Mouse (Mus musculus): ENCODE measurements around the gene Themis. TPM values are rescaled to one million over a fixed set of nuclear protein-coding genes. Genes with fewer than 3 reads are reported as not detected.
A peak's percentile ranks its signal among the peaks of the same experiment; 100 is the strongest.

Themis gene
- polyA plus RNA-seq, 1 experiment: 0.15 TPM

DNA sequence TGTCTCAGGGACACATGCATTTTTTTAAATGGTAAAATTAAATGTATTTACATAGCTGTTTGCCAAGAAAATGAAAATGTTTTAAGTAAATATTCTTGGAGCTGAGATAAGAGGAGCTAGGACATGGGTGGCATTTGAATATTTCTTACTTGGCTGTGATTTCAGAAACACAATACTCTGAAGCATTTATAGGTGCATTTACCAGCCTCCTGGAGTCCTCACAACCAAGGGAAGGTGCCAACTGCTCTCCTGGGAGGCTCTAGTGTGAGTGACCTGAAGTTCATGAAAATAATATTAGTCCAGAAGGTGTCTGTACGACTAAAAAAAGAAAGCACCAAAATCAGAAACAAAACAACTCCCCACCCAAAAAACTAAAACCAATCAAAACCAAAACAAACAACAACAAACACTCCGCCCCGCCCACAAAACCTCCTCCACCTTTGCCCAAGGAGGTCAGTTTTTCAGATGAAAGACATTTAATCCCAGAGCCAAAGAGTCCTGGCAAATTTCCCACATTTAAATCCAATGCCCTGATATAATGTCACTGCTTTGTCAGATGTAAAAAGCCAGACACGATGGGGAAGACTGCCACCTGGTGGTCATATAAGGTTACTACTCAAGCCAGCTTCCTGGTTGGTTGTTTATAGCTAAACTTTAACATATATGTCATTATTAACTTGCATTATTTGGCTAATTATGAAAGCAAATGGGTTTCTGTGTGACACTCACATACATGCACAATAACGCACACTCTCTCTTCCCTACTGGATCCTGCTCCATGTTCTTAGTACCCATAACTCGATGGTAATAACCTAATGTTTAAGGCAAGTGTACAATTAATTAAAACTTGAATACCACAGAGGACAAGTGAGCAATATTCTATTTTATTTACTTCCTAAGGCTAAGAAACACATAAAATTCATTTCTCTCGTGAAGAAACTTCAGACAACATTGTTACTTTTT, 175.9 kb downstream of the Themis start:
- H3K4me3 ChIP-seq (replicated peaks; ENCODE audit: extremely low read depth, low read depth, low read length): no peak overlapping the region
- 25% methylated on average over 7 of the region's 7 CpGs for WGBS
- no peaks in the 10 kb centered on the region for H3K4me1 ChIP-seq (ENCODE audit: control insufficient read depth, insufficient read depth, low read length)
- peak; percentile 5 for DNase-seq
- TF ChIP-seq POLR2A (IDR thresholded peaks at IDR 0.05; ENCODE audit: borderline replicate concordance, extremely low read depth, low read depth, low read length): no peak
- peak; percentile 43; the same call in 1 of the 2 replicates for TF ChIP-seq CTCF (IDR thresholded peaks at IDR 0.05; ENCODE audit: insufficient read depth, low read length)

DNA sequence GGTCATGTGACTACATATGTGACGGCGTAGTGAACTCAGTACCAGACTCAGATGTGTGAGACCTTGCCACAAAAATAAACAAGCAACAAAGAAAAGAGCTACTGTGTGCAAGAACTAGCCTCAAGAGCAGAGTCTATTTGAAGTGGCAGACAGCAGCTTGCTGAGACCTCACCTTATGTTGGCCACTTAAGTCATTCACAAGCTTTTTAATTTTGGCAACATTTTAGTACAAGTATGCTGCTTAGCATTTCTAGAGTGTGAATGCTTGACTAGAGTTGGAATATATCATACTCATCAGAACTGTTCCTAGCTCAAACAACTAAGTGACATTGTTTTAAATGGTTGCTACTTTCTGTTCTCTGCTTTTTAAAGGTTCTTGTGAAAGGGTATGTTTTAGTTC, 188.0 kb downstream of the Themis start:
- 80% methylated on average over 2 of the region's 2 CpGs for WGBS
- H3K4me1 ChIP-seq (ENCODE audit: control insufficient read depth, insufficient read depth, low read length): no peaks in the 10 kb centered on the region
- TF ChIP-seq CTCF (IDR thresholded peaks at IDR 0.05; ENCODE audit: insufficient read depth, low read length) (no peak), POLR2A (IDR thresholded peaks at IDR 0.05; ENCODE audit: borderline replicate concordance, extremely low read depth, low read depth, low read length) (no peak)

DNA sequence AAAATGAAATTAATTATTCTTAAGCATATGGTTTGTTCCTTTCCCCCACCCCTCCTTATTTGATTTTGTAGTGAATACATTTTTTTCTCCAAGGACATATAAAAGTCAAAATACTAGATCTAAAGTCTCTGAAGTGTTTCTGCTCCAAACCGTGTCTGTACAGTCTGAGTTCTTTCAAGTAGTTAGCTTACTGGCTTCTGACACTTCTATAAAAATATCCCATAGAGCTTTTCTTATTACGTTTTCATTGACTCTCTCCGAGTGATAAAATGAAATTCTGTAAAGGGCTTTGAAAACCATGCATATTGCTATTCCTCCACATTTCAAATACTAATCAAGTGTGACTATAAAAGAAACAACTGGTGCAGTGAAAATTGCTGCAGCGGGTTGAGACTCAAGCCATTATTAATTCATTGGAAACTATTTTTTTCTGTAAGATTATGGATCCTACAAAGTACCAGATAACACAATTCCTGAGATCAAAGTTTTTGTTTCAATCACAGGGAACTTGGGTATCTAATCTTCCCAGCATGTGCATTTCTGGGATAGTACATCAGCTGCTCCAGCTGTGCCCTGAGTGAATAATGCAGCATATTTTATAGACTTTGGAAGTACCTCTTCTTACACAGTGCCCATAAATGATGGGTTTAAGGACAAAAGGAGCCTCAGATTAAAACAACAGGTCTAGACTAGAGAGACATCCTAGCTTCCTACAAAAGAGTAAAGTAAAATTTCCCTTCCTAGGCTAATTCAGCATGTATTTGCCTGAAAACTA, 202.6 kb downstream of the Themis start:
- 63% methylated on average over 4 of the region's 4 CpGs for WGBS
- Histone ChIP-seq H3K4me1 (ENCODE audit: control insufficient read depth, insufficient read depth, low read length) (no peaks in the 10 kb centered on the region), H3K4me3 (replicated peaks; ENCODE audit: extremely low read depth, low read depth, low read length) (no peak overlapping the region)
- DNase-seq: no peak
- no peak for TF ChIP-seq CTCF (IDR thresholded peaks at IDR 0.05; ENCODE audit: insufficient read depth, low read length)
- TF ChIP-seq POLR2A (IDR thresholded peaks at IDR 0.05; ENCODE audit: borderline replicate concordance, extremely low read depth, low read depth, low read length): no peak

More for the DNA sequence above, 188.0 kb downstream of the Themis start:
- no peak for DNase-seq
- H3K4me3 ChIP-seq (replicated peaks; ENCODE audit: extremely low read depth, low read depth, low read length): no peak overlapping the region

DNA sequence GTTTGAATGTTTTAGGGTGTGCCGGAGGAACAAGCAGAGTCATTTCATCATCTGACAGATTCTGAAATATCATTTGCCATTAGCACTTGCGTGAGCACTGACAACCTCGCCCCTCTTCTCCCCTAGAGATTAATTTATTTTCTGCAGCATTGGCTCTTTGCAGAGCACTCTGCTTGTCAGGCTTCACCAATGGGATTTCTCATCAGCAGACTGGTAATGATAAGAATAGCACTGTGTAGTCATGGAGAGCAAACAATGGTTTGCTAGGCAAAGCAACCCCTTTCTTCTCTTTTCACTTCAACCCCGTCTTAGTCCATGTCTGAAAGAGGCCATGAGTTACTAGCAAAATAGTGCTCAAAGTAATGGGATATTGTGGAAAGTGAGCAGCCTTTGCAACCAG, 206.4 kb downstream of the Themis start:
- TF ChIP-seq POLR2A (IDR thresholded peaks at IDR 0.05; ENCODE audit: borderline replicate concordance, extremely low read depth, low read depth, low read length) (no peak), CTCF (IDR thresholded peaks at IDR 0.05; ENCODE audit: insufficient read depth, low read length) (no peak)
- no peak overlapping the region for H3K4me3 ChIP-seq (replicated peaks; ENCODE audit: extremely low read depth, low read depth, low read length)

DNA sequence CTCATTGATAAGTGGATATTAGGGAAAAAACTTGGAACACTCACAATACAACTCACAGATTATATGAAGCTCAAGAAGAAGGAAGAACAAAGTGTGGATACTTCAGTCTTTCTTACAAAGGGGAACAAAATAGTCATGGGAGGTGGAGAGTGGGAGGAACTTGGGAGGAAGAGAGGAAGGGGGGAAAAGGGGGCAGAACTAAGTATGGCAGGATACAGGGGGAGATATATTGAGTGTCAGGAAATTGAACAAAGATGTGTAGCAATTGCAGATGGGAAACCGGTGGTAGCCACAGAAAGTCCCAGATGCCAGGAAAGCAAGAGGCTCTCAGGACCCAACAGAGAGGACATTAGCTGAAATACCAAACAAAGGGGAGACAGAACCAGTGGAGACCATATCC, 219.5 kb downstream of the Themis start:
- Histone ChIP-seq H3K4me3 (replicated peaks; ENCODE audit: extremely low read depth, low read depth, low read length) (no peak overlapping the region), H3K4me1 (ENCODE audit: control insufficient read depth, insufficient read depth, low read length) (no peaks in the 10 kb centered on the region)
- DNase-seq: no peak
- 46% methylated on average over 1 of the region's 1 CpGs for WGBS
- no peak for TF ChIP-seq POLR2A (IDR thresholded peaks at IDR 0.05; ENCODE audit: borderline replicate concordance, extremely low read depth, low read depth, low read length)
- no peak for TF ChIP-seq CTCF (IDR thresholded peaks at IDR 0.05; ENCODE audit: insufficient read depth, low read length)

More for the DNA sequence above, 206.4 kb downstream of the Themis start:
- H3K4me1 ChIP-seq (ENCODE audit: control insufficient read depth, insufficient read depth, low read length): no peaks in the 10 kb centered on the region
- 57% methylated on average over 4 of the region's 4 CpGs for WGBS
- DNase-seq: no peak

DNA sequence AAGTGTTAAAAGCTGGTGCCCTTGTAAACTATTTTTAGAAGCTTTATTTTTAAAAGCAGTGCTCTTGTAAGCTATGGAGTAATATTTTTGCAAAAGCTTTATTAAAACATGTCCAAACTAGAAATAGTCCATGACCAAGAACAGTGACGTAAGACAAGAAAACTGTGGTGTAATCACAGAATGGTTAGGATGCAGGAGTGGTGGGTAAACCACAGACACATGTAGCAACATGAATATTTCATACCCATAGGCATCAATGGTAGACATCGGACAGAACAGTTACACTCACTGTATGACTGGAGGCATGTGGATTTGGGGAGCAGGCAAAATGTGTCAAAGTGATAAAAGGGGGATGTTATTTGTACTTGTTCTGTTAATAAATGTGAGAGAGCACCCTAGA, 222.7 kb downstream of the Themis start:
- TF ChIP-seq CTCF (IDR thresholded peaks at IDR 0.05; ENCODE audit: insufficient read depth, low read length): no peak
- TF ChIP-seq POLR2A (IDR thresholded peaks at IDR 0.05; ENCODE audit: borderline replicate concordance, extremely low read depth, low read depth, low read length): no peak
- 77% methylated on average over 2 of the region's 2 CpGs for WGBS

DNA sequence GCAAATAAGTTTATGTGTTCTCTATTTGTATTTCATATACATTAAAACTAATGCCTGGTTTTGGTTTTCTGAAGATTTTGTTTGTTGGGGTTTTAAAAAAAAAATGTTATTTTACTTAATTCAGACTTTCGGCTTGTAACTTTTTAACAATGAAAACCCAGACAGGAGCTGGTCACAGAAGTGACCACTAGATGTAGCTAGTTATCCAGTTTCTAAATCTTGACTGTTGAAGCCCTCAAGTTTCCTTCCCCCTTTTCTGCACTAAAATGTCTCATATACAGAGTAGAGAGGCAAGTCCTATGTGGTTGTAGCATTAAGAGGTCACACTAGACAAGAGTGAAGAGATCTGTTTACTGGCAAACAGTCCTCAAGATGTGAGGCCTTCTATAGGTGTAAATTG, 230.2 kb downstream of the Themis start:
- no peak overlapping the region for H3K4me3 ChIP-seq (replicated peaks; ENCODE audit: extremely low read depth, low read depth, low read length)
- no peak for DNase-seq
- H3K4me1 ChIP-seq (ENCODE audit: control insufficient read depth, insufficient read depth, low read length): no peaks in the 10 kb centered on the region
- TF ChIP-seq CTCF (IDR thresholded peaks at IDR 0.05; ENCODE audit: insufficient read depth, low read length) (no peak), POLR2A (IDR thresholded peaks at IDR 0.05; ENCODE audit: borderline replicate concordance, extremely low read depth, low read depth, low read length) (no peak)
- 47% methylated on average over 1 of the region's 1 CpGs for WGBS

More for the DNA sequence above, 222.7 kb downstream of the Themis start:
- no peaks in the 10 kb centered on the region for H3K4me1 ChIP-seq (ENCODE audit: control insufficient read depth, insufficient read depth, low read length)
- no peak overlapping the region for H3K4me3 ChIP-seq (replicated peaks; ENCODE audit: extremely low read depth, low read depth, low read length)
- no peak for DNase-seq

Measured in lung, adult 2 months (tissue).